Mouse (Mus musculus): ENCODE results near the gene Tmem63c. TPM values are rescaled to one million over a fixed set of nuclear protein-coding genes. Genes with fewer than 3 reads are reported as not detected.
A peak's percentile ranks its signal among the peaks of the same experiment; 100 is the strongest.

The Tmem63c gene
- total RNA-seq, 2 experiments from 2014 or later: not detected

- no peak for ATAC-seq (ENCODE audit: poor library complexity, severe bottlenecking)
Observed at GRCm38 (mm10) chr12:87000151-87000839, 20.8 kb upstream of the Tmem63c start.

- ATAC-seq (ENCODE audit: poor library complexity, severe bottlenecking): no peak
Observed at GRCm38 (mm10) chr12:87000840-87001176, 20.3 kb upstream of the Tmem63c start.

GRCm38 (mm10) chr12:87002209-87002608 is 18.9 kb upstream of the Tmem63c start:
- no peak for ATAC-seq (ENCODE audit: poor library complexity, severe bottlenecking)

- ATAC-seq (ENCODE audit: poor library complexity, severe bottlenecking): no peak
Observed at GRCm38 (mm10) chr12:87002815-87003214, 18.3 kb upstream of the Tmem63c start.

GRCm38 (mm10) chr12:87003606-87004005 is 17.5 kb upstream of the Tmem63c start:
- no peak for ATAC-seq (ENCODE audit: poor library complexity, severe bottlenecking)

GRCm38 (mm10) chr12:87004596-87004995 is 16.5 kb upstream of the Tmem63c start:
- ATAC-seq (ENCODE audit: poor library complexity, severe bottlenecking): no peak

- ATAC-seq (ENCODE audit: poor library complexity, severe bottlenecking): peak; percentile 47; the same call in 1 of the 2 replicates
Observed at GRCm38 (mm10) chr12:87017041-87017440, 4.1 kb upstream of the Tmem63c start.

- ATAC-seq (ENCODE audit: poor library complexity, severe bottlenecking): no peak
Observed at GRCm38 (mm10) chr12:87018756-87019155, 2.4 kb upstream of the Tmem63c start.

GRCm38 (mm10) chr12:87022006-87022405 is 866 bp downstream of the Tmem63c start:
- ATAC-seq (ENCODE audit: poor library complexity, severe bottlenecking): no peak

GRCm38 (mm10) chr12:87023456-87023855 is 2.3 kb downstream of the Tmem63c start:
- no peak for ATAC-seq (ENCODE audit: poor library complexity, severe bottlenecking)

GRCm38 (mm10) chr12:87026109-87026870 is 5.2 kb downstream of the Tmem63c start:
- no peak for ATAC-seq (ENCODE audit: poor library complexity, severe bottlenecking)

GRCm38 (mm10) chr12:87026871-87027240 is 5.7 kb downstream of the Tmem63c start:
- ATAC-seq (ENCODE audit: poor library complexity, severe bottlenecking): no peak

GRCm38 (mm10) chr12:87027391-87027790 is 6.3 kb downstream of the Tmem63c start:
- ATAC-seq (ENCODE audit: poor library complexity, severe bottlenecking): no peak

GRCm38 (mm10) chr12:87028068-87028467 is 6.9 kb downstream of the Tmem63c start:
- ATAC-seq (ENCODE audit: poor library complexity, severe bottlenecking): no peak

- no peak for ATAC-seq (ENCODE audit: poor library complexity, severe bottlenecking)
Observed at GRCm38 (mm10) chr12:87029251-87029976, 8.3 kb downstream of the Tmem63c start.

- no peak for ATAC-seq (ENCODE audit: poor library complexity, severe bottlenecking)
Observed at GRCm38 (mm10) chr12:87031163-87031763, 10.1 kb downstream of the Tmem63c start.

- ATAC-seq (ENCODE audit: poor library complexity, severe bottlenecking): no peak
Observed at GRCm38 (mm10) chr12:87036631-87037030, 15.5 kb downstream of the Tmem63c start.

- no peak for ATAC-seq (ENCODE audit: poor library complexity, severe bottlenecking)
Observed at GRCm38 (mm10) chr12:87040166-87040565, 19.0 kb downstream of the Tmem63c start.

- ATAC-seq (ENCODE audit: poor library complexity, severe bottlenecking): no peak
Observed at GRCm38 (mm10) chr12:87040857-87041256, 19.7 kb downstream of the Tmem63c start.

- no peak for ATAC-seq (ENCODE audit: poor library complexity, severe bottlenecking)
Observed at GRCm38 (mm10) chr12:87042456-87042855, 21.3 kb downstream of the Tmem63c start.

- ATAC-seq (ENCODE audit: poor library complexity, severe bottlenecking): no peak
Observed at GRCm38 (mm10) chr12:87043221-87043620, 22.1 kb downstream of the Tmem63c start.

Measured in megakaryocyte, adult 5-6 weeks (primary cell).